Mouse (Mus musculus) heart, adult 2 months (tissue): ENCODE results near the gene Lgals9. TPM values are rescaled to one million over a fixed set of nuclear protein-coding genes. Genes with fewer than 3 reads are reported as not detected.
A peak's percentile ranks its signal among the peaks of the same experiment; 100 is the strongest.

Source experiments
- DNase-seq, 2 experiments: peaks; one replicate each; pipeline ENCODE4 v3.0.0; 2021
- H3K27ac ChIP-seq: fragments of 200-600 bp; 2 replicates; pipeline ENCODE4 v1.8.1; 2022
- H3K27me3 ChIP-seq: fragments of 200-500 bp; 2 replicates; pipeline ENCODE4 v1.6.1; 2012; ENCODE audit warnings: mild to moderate bottlenecking, low read length, inconsistent platforms, mixed read lengths; ENCODE audit not compliant: control insufficient read depth, insufficient read depth
- H3K36me3 ChIP-seq: fragments of 200-500 bp; 2 replicates; pipeline ENCODE4 v1.6.1; 2012; ENCODE audit warnings: low read length, inconsistent platforms; ENCODE audit not compliant: control insufficient read depth, insufficient read depth
- H3K4me1 ChIP-seq: fragments of 200-500 bp; 2 replicates; pipeline ENCODE4 v1.6.1; 2011; ENCODE audit warnings: low read length; ENCODE audit not compliant: control insufficient read depth, insufficient read depth
- H3K4me3 ChIP-seq: fragments of 200-600 bp; 2 replicates; pipeline ENCODE4 v1.8.1; 2022
- H3K79me2 ChIP-seq: fragments of 200-500 bp; replicated peaks from 2 replicates; pipeline ENCODE4 v1.6.1; 2012; ENCODE audit warnings: mild to moderate bottlenecking, inconsistent platforms, low read length, moderate library complexity, mixed read lengths; ENCODE audit not compliant: control insufficient read depth, insufficient read depth
- H3K9ac ChIP-seq: fragments of 200-500 bp; 2 replicates; pipeline ENCODE4 v1.6.1; 2012; ENCODE audit warnings: low read depth, mild to moderate bottlenecking, control low read depth, inconsistent platforms, low read length, mixed read lengths
- CTCF ChIP-seq: fragments of 200-600 bp; IDR thresholded peaks from 2 replicates; pipeline ENCODE4 v1.8.1; 2022; ENCODE audit warnings: antibody characterized with exemption, mild to moderate bottlenecking, moderate library complexity
- EP300 ChIP-seq: fragments of 200-500 bp; IDR thresholded peaks from 2 replicates; pipeline ENCODE4 v1.6.1; 2011; ENCODE audit warnings: low read depth, low read length, control low read depth; ENCODE audit not compliant: insufficient read depth
- POLR2A ChIP-seq: fragments of 200-500 bp; IDR thresholded peaks from 2 replicates; pipeline ENCODE4 v1.6.1; 2011; ENCODE audit warnings: mild to moderate bottlenecking, low read depth, low read length, control low read depth; ENCODE audit not compliant: insufficient read depth
- WGBS: fragments of 180-500 bp; shearing (Covaris S2); methylation state at CpG from one replicate; pipeline ENCODE4 v1.1.7; 2018; 5-methylcytosine and 5-hydroxymethylcytosine counted together
- intact Hi-C: fragments of 180-260 bp; cut with DNase I; formaldehyde crosslinking; loops from one replicate; pipeline ENCODE4 v1.15.1; 2025
- polyA plus RNA-seq: library from polyadenylated mRNA; depleted of rRNA; stranded (reverse); fragments of >200 nt; gene quantifications from 2 replicates; pipeline ENCODE4 v1.2.3, GENCODE M21; 2012
- total RNA-seq, 2 experiments: library from RNA; stranded (reverse); gene quantifications; 2 replicates each; pipeline ENCODE4 v1.2.3; 2021

The Lgals9 gene
- total and polyA plus RNA-seq, 3 experiments: 20.7 to 49.5 (median 23.1) TPM

DNA sequence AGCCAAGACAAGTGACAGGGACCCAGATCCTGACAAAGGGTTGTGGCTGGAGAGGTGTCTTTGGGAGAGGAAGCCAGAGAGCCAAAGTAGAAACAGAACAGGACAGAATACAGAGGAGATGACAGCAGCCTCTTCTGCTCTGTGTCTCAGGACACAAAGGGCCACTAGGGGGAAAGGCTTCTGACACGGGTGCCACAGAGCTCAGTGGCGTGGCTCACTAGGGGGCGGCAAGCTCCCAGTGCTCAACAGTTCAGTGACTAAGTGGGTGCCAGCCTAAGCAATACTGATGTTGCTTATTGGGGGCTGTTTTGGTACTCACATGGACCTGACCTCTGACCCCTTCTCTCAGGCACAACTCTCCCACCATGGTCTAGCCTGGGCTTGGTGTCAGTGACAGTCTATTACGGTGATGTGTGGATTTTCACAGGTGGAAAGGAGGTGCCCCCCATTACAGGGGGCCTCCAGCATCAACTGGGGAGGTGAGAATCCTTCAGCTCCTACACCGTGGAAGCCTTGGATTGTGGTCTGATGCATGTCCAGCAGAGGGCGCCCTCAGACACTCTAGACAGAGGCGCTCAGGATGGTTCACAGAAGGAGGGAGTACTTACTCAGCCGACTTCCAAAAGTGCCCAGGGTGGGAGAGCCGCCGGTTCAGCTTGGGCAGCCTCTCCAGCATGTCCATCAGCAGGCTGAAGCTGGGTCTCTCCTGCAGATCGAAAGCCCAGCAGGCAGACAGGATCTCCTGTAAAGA is 34.4 kb upstream of the Lgals9 start:
- intact Hi-C loops: loop anchor here (2.0 to 5.0 kb wide), 2 partner anchors 37 to 52 kb away; partner anchors contain the start of gene Lgals9
- Histone ChIP-seq H3K27me3 (no peaks in the 10 kb centered on the region), H3K4me1 (peaks cover 16% of the 10 kb centered on the region), H3K36me3 (no peaks in the 10 kb centered on the region), H3K9ac (no peak overlapping the region), H3K27ac (no peak overlapping the region), H3K4me3 (no peak overlapping the region), H3K79me2 (no peaks in the 10 kb centered on the region)
- TF ChIP-seq CTCF: peak; percentile 74
- no peak for TF ChIP-seq POLR2A
- peak; percentile 74 to 85 for DNase-seq
- WGBS: 49% methylated on average over 11 of the region's 11 CpGs

DNA sequence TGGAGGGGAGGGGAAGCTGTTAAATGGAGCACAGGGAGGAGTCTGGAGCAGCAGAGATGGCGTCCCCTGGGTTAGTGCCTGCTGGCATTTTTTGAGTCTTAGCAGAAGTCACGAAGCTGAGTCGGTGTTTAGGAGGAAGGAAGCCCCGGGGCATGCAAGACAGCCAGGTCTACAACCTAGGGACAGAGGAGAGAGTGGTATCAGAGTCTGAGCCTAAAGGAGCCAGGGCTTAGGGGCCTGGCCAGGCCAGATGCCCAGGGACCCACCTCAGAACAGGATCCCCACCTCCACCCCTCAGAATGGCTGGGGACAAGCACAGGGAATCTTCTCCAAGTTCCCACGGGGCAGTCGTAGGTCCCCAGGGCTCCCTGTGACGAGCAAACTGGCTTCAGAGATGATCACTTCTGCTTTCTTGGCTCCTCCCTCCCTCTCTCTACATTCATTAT is 32.4 kb upstream of the Lgals9 start:
- Histone ChIP-seq H3K79me2 (no peaks in the 10 kb centered on the region), H3K9ac (no peak overlapping the region), H3K36me3 (no peaks in the 10 kb centered on the region), H3K27me3 (no peaks in the 10 kb centered on the region), H3K4me3 (no peak overlapping the region), H3K27ac (no peak overlapping the region), H3K4me1 (peaks cover 9% of the 10 kb centered on the region)
- intact Hi-C loops: loop anchor here (5.0 kb wide), 1 partner anchor 35 kb away; the partner anchor contains the start of gene Lgals9
- TF ChIP-seq POLR2A: no peak
- no peak for TF ChIP-seq EP300
- no peak for TF ChIP-seq CTCF
- DNase-seq: peak in 1 of 2 experiments; percentile 19
- 70% methylated on average over 7 of the region's 7 CpGs for WGBS

DNA sequence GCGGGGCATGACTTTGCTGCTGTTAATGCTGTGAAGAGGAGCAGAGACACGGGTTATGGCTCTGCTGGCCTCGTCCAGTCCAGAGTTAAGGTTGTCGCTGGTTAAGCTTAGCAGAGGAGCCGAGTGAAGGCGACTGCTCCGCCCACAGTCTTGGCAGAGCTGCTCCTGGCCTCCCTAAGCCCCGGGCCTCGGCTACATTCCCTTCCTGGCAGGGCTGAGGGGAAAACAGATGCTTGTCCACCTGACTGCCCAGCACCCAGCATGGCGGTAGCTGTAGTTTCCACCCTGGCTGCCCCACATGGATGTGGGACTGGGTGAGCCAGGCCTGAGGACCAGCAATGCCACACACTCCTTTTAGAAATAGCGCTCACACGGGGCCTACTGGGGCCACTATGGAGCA is 31.5 kb upstream of the Lgals9 start:
- DNase-seq: peak in 1 of 2 experiments; percentile 16
- Histone ChIP-seq H3K9ac (no peak overlapping the region), H3K4me1 (peaks cover 9% of the 10 kb centered on the region), H3K36me3 (no peaks in the 10 kb centered on the region), H3K79me2 (no peaks in the 10 kb centered on the region), H3K4me3 (no peak overlapping the region), H3K27me3 (no peaks in the 10 kb centered on the region), H3K27ac (no peak overlapping the region)
- TF ChIP-seq CTCF (no peak), POLR2A (no peak), EP300 (no peak)
- intact Hi-C loops: loop anchor here (5.0 kb wide), 1 partner anchor 34 kb away; the partner anchor contains the start of gene Lgals9
- WGBS: 55% methylated on average over 12 of the region's 12 CpGs

DNA sequence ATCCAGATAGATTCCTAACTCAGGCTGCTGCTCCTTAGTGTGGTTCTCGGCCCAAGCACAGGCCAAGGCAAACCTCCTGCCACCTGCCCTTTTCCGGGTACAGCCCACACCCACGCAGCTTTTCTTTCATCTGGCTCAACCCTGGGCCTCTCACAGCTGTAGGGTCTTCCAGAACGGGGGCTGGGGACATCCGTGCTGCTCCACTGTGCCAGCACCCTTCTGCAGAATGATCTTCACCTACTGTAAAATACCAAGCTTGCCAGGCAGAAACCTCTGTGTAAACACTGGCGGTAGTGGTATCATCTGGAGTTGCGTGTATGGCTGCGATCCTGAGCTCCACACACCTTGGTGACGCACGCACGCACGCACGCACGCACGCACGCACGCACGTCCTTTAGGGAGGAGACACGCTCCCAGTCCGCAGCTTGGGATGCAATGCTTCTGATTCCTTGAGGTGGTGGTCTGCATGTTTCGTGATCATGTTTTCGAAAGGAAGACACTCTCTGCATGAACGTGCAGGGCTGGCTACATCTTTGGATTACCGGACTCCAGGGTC is 31.0 kb upstream of the Lgals9 start:
- WGBS: 91% methylated on average over 24 of the region's 24 CpGs
- Histone ChIP-seq H3K4me1 (peaks cover 9% of the 10 kb centered on the region), H3K79me2 (no peaks in the 10 kb centered on the region), H3K27ac (no peak overlapping the region), H3K36me3 (no peaks in the 10 kb centered on the region), H3K27me3 (no peaks in the 10 kb centered on the region), H3K4me3 (no peak overlapping the region), H3K9ac (no peak overlapping the region)
- TF ChIP-seq POLR2A (no peak), EP300 (no peak), CTCF (no peak)
- intact Hi-C loops: loop anchor here (5.0 kb wide), 1 partner anchor 33 kb away; the partner anchor contains the start of gene Lgals9
- DNase-seq: peak in 1 of 2 experiments; percentile 13

DNA sequence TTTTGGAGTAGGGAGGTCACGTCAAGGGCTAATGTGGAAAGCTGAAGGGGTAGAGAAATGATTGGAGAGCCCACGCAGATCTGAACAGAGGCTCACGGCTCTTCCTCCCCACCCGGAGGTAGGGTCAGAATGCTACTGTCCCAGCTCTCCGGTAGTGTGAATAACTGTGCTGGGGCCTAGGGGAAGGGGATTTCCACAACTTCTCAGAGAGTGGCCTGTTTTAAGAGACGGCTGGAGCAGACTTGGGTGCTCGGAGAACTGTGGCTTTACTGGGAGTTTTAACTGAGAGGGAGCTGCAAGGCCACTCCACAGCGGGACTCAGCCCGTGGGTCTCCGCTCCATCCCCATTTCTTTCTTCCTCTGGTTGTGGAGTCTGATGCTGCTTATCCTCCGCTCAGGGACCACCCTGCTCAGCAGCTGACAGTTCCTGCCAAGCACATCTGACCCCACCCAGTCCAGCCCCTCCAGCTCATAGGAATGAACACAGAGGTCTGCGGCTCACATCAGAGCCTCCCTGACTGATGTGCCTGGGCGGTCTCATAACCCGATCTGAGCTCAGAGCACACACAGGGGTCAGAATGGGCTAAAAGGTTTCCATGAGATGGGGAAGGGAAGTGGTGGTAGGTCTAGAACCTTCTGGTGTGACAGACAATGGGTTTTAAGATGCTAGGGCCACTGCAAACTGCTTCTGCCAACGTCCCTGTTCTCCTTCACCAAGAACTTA is 30.0 kb upstream of the Lgals9 start:
- no peaks in the 10 kb centered on the region for H3K36me3 ChIP-seq
- peak overlapping the region; percentile 20; the same call in 1 of the 2 replicates for H3K27ac ChIP-seq
- H3K4me3 ChIP-seq: no peak overlapping the region
- TF ChIP-seq EP300 (no peak), CTCF (no peak), POLR2A (no peak)
- intact Hi-C loops: loop anchor here (5.0 kb wide), 1 partner anchor 32 kb away; the partner anchor contains the start of gene Lgals9
- no peak overlapping the region for H3K9ac ChIP-seq
- H3K79me2 ChIP-seq: no peaks in the 10 kb centered on the region
- DNase-seq: peak in 1 of 2 experiments; percentile 21
- no peaks in the 10 kb centered on the region for H3K27me3 ChIP-seq
- 60% methylated on average over 15 of the region's 15 CpGs for WGBS
- peaks cover 6% of the 10 kb centered on the region for H3K4me1 ChIP-seq
